Mouse (Mus musculus): ENCODE measurements at regions not wholly inside any gene's neighbourhood (a gene's known extent, or its start where the extent isn't known, plus 50 kb on each side); places are given as distances from the start of the nearest gene placed in this dataset.
A peak's percentile ranks its signal among the peaks of the same experiment; 100 is the strongest.

DNA sequence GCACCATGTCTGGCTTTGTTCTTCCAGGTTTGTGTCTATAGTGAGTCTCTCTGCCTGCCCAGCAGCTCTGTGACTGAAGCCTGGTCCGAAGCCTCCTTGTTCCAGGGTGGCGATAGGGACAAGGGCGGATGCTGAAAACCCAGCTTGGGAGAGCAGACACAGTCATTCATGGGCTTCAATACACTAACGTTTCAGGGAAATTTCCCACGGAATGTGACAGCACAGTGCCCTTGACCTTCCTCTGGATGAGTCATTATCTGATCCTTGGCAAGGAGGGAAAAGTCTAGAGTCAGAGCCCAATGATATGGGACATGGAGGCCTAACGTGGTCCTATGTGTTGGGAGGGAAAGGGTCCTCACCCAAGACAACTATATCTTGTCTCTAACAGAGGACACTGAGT is 298.1 kb upstream of the Kcnab2 start:
- DNase-seq (ENCODE audit: low spot score, missing footprints) (no peak), ATAC-seq (ENCODE audit: low FRiP score) (no peak)
- H3K4me2 ChIP-seq: no peak overlapping the region
- no peak overlapping the region for H3K4me3 ChIP-seq (ENCODE audit: low read depth, low read length)
- H3K27ac ChIP-seq (ENCODE audit: low read depth, low read length): no peak overlapping the region
- WGBS: 86% methylated on average over 6 of the region's 6 CpGs
- no peak overlapping the region for H3K9ac ChIP-seq (ENCODE audit: low read length)
- H3K9me3 ChIP-seq (ENCODE audit: control insufficient read depth, low read length): no peaks in the 10 kb centered on the region
- H3K4me1 ChIP-seq (ENCODE audit: control insufficient read depth, insufficient read depth, low read length): no peaks in the 10 kb centered on the region
- no peaks in the 10 kb centered on the region for H3K27me3 ChIP-seq (ENCODE audit: control insufficient read depth, insufficient read depth, low read length)
- no peaks in the 10 kb centered on the region for H3K36me3 ChIP-seq (ENCODE audit: control insufficient read depth, insufficient read depth, low read length)

DNA sequence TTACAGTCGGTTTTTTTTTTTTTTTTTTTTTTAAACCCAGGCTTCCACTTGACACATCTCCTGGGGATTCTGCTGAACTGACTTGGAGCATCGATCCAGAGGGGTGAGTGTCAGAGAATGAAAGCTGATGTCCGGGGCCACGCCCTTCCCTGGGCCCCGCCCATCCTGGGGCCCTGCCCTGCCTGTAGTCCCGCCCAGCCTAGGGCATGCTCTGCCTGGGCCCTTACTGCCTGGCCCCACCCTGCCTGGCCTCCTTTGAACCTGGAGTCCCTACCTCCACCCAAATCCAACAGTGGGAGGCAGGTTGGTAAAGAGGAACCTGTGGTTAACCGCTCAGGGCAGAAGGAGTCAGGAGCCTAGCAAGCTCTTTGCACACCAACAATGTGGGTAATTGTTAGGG is 293.7 kb upstream of the Kcnab2 start:
- DNase-seq (ENCODE audit: low spot score, missing footprints) (no peak), ATAC-seq (ENCODE audit: low FRiP score) (no peak)
- no peaks in the 10 kb centered on the region for H3K27me3 ChIP-seq (ENCODE audit: control insufficient read depth, insufficient read depth, low read length)
- H3K36me3 ChIP-seq (ENCODE audit: control insufficient read depth, insufficient read depth, low read length): no peaks in the 10 kb centered on the region
- H3K9ac ChIP-seq (ENCODE audit: low read length): no peak overlapping the region
- no peak overlapping the region for H3K4me3 ChIP-seq (ENCODE audit: low read depth, low read length)
- H3K4me2 ChIP-seq: no peak overlapping the region
- 0 out of 2 replicates have a peak, but pooled peaks cover 3% of the 10 kb centered on the region for H3K9me3 ChIP-seq (ENCODE audit: control insufficient read depth, low read length)
- no peaks in the 10 kb centered on the region for H3K4me1 ChIP-seq (ENCODE audit: control insufficient read depth, insufficient read depth, low read length)
- H3K27ac ChIP-seq (ENCODE audit: low read depth, low read length): no peak overlapping the region
- WGBS: 77% methylated on average over 7 of the region's 7 CpGs

DNA sequence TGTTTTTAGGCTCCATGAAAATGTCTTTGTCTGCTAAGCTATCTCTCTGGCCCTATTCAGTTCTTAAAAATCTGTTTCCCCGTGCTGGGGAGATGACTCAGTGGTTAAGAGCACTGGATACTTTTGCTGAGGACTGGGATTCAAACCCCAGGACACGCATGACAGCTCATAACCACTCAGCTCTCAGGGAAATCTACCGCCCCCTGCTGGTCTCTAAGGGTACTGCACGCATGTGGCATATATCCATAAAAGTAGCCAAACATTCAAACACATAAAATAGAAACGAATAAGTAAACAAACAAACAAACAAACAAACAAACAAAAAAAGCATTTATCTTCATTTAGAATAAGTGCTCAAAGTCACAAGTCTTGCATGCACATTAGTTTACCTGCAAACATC is 289.7 kb upstream of the Kcnab2 start:
- Histone ChIP-seq H3K27ac (ENCODE audit: low read depth, low read length) (no peak overlapping the region), H3K4me2 (no peak overlapping the region), H3K36me3 (ENCODE audit: control insufficient read depth, insufficient read depth, low read length) (no peaks in the 10 kb centered on the region), H3K9ac (ENCODE audit: low read length) (no peak overlapping the region), H3K27me3 (ENCODE audit: control insufficient read depth, insufficient read depth, low read length) (no peaks in the 10 kb centered on the region), H3K4me3 (ENCODE audit: low read depth, low read length) (no peak overlapping the region), H3K4me1 (ENCODE audit: control insufficient read depth, insufficient read depth, low read length) (no peaks in the 10 kb centered on the region), H3K9me3 (ENCODE audit: control insufficient read depth, low read length) (peaks cover 3% of the 10 kb centered on the region; the same call in 1 of the 2 replicates)
- WGBS: 86% methylated on average over 5 of the region's 5 CpGs
- ATAC-seq (ENCODE audit: low FRiP score) (no peak), DNase-seq (ENCODE audit: low spot score, missing footprints) (peak; percentile 59)

DNA sequence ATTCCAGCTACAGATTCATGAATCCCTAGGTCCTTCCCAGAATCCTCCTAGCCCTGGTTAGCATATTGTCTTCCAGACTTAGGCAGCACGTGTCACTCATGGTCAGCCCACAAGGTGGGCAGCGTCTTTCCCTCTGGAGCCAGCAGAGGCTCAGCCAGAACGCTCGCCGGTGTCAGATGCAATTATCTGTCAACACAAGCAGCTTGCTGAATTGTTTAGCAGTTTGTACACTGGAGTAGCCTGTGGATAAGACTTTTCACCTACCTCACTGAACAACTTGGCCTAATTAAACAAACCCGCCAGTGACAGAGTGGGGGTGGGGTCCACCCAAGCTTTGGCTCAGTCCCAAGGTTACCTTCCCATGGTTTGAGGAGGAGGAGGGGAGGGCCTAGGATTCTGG is 285.4 kb upstream of the Kcnab2 start:
- no peaks in the 10 kb centered on the region for H3K36me3 ChIP-seq (ENCODE audit: control insufficient read depth, insufficient read depth, low read length)
- no peak overlapping the region for H3K9ac ChIP-seq (ENCODE audit: low read length)
- ATAC-seq (ENCODE audit: low FRiP score) (no peak), DNase-seq (ENCODE audit: low spot score, missing footprints) (peak; percentile 71)
- WGBS: 73% methylated on average over 6 of the region's 6 CpGs
- no peak overlapping the region for H3K4me3 ChIP-seq (ENCODE audit: low read depth, low read length)
- H3K4me2 ChIP-seq: no peak overlapping the region
- no peaks in the 10 kb centered on the region for H3K4me1 ChIP-seq (ENCODE audit: control insufficient read depth, insufficient read depth, low read length)
- H3K27ac ChIP-seq (ENCODE audit: low read depth, low read length): no peak overlapping the region
- H3K27me3 ChIP-seq (ENCODE audit: control insufficient read depth, insufficient read depth, low read length): no peaks in the 10 kb centered on the region
- H3K9me3 ChIP-seq (ENCODE audit: control insufficient read depth, low read length): peaks cover 3% of the 10 kb centered on the region; the same call in 1 of the 2 replicates

DNA sequence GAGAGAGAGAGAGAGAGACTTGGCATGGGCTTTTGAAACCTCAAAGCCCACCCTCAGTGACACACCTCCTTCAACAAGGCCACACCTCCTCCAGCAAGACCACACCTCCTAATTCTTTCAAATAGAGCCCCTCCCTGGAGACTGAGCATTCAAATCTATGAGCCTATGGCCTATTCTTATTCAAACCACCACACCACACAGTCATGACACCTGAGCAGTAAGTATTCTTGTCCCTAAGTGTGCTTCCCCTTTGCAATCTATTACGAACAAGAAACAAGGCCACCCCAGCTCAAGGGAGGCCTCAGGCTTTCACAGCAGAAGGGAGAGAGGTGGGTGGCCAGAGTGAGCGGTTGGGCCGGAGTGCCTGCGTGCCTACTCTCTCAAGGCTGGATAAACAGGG is 284.9 kb upstream of the Kcnab2 start:
- Histone ChIP-seq H3K9ac (ENCODE audit: low read length) (no peak overlapping the region), H3K4me2 (no peak overlapping the region), H3K9me3 (ENCODE audit: control insufficient read depth, low read length) (peaks cover 3% of the 10 kb centered on the region; the same call in 1 of the 2 replicates), H3K4me3 (ENCODE audit: low read depth, low read length) (no peak overlapping the region), H3K4me1 (ENCODE audit: control insufficient read depth, insufficient read depth, low read length) (no peaks in the 10 kb centered on the region), H3K27ac (ENCODE audit: low read depth, low read length) (no peak overlapping the region), H3K27me3 (ENCODE audit: control insufficient read depth, insufficient read depth, low read length) (no peaks in the 10 kb centered on the region), H3K36me3 (ENCODE audit: control insufficient read depth, insufficient read depth, low read length) (no peaks in the 10 kb centered on the region)
- peak; percentile 17 for DNase-seq (ENCODE audit: low spot score, missing footprints)
- WGBS: 85% methylated on average over 4 of the region's 4 CpGs
- no peak for ATAC-seq (ENCODE audit: low FRiP score)

DNA sequence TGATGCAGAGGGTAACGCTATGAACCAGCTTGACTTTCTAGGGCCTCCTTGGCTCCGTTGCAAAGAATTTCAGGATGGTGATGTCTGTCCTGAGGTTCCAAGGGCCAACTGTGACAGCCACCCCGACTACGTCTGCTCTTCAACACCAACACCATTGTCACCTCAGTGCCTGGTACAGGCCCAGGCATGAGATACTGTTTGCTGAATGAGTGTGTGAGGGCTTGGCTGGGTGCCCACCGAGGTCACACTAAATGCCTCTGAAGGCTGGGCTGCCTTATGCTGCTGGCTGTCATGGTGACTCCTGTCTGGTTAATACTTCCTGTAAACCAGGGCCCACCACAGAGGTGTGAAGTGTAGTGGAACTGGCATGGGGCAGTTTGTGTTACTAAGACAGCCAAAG is 279.5 kb upstream of the Kcnab2 start:
- DNase-seq (ENCODE audit: low spot score, missing footprints): peak; percentile 53
- Histone ChIP-seq H3K9ac (ENCODE audit: low read length) (no peak overlapping the region), H3K4me3 (ENCODE audit: low read depth, low read length) (no peak overlapping the region), H3K4me1 (ENCODE audit: control insufficient read depth, insufficient read depth, low read length) (no peaks in the 10 kb centered on the region), H3K27ac (ENCODE audit: low read depth, low read length) (no peak overlapping the region), H3K4me2 (no peak overlapping the region), H3K9me3 (ENCODE audit: control insufficient read depth, low read length) (no peaks in the 10 kb centered on the region), H3K27me3 (ENCODE audit: control insufficient read depth, insufficient read depth, low read length) (no peaks in the 10 kb centered on the region), H3K36me3 (ENCODE audit: control insufficient read depth, insufficient read depth, low read length) (no peaks in the 10 kb centered on the region)
- 97% methylated on average over 5 of the region's 5 CpGs for WGBS
- no peak for ATAC-seq (ENCODE audit: low FRiP score)

DNA sequence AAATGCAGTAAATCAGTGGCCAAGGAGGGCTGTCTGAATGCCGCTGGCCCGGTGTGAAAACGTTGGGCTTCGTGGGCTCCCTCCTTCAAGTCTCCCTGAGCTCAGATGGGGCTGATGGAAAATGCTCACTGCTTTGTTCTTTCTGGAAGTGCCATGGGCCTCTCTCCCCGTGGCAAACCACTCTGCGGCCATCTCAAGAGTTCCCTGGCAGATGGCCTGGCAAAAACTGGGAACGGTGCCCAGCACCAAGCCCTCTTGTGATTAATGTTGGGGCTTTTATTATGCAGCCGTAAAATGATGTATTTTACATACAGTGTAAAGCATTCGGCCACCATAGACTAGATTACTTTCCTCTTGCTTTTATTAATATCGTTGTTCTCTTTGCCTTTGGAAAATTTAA is 278.9 kb upstream of the Kcnab2 start:
- WGBS: 91% methylated on average over 10 of the region's 10 CpGs
- Histone ChIP-seq H3K27ac (ENCODE audit: low read depth, low read length) (no peak overlapping the region), H3K4me1 (ENCODE audit: control insufficient read depth, insufficient read depth, low read length) (no peaks in the 10 kb centered on the region), H3K4me2 (no peak overlapping the region), H3K36me3 (ENCODE audit: control insufficient read depth, insufficient read depth, low read length) (no peaks in the 10 kb centered on the region), H3K27me3 (ENCODE audit: control insufficient read depth, insufficient read depth, low read length) (no peaks in the 10 kb centered on the region), H3K4me3 (ENCODE audit: low read depth, low read length) (no peak overlapping the region), H3K9me3 (ENCODE audit: control insufficient read depth, low read length) (no peaks in the 10 kb centered on the region), H3K9ac (ENCODE audit: low read length) (no peak overlapping the region)
- DNase-seq (ENCODE audit: low spot score, missing footprints) (no peak), ATAC-seq (ENCODE audit: low FRiP score) (no peak)

DNA sequence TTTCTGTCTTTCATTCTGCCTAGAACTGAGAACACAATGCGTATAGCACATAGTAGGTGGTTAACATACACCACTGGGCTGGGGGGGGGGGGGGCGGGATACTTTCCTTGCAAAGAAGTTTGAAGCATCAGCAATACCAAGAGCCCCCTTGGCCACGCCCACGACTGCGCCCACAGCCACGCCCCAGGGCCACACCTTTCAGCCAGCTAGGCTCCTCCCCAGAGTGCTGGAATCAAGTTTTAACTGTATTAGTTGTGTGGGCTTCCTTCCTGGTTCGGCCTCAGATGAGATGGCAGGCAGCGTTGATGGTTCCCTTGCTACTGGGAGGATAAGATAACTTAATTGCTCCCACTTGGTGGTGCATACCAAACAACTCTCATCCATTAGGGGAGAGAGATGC is 278.1 kb upstream of the Kcnab2 start:
- Histone ChIP-seq H3K27me3 (ENCODE audit: control insufficient read depth, insufficient read depth, low read length) (no peaks in the 10 kb centered on the region), H3K4me2 (no peak overlapping the region), H3K27ac (ENCODE audit: low read depth, low read length) (no peak overlapping the region), H3K9me3 (ENCODE audit: control insufficient read depth, low read length) (no peaks in the 10 kb centered on the region), H3K4me3 (ENCODE audit: low read depth, low read length) (no peak overlapping the region), H3K4me1 (ENCODE audit: control insufficient read depth, insufficient read depth, low read length) (no peaks in the 10 kb centered on the region), H3K9ac (ENCODE audit: low read length) (no peak overlapping the region), H3K36me3 (ENCODE audit: control insufficient read depth, insufficient read depth, low read length) (no peaks in the 10 kb centered on the region)
- no peak for ATAC-seq (ENCODE audit: low FRiP score)
- no peak for DNase-seq (ENCODE audit: low spot score, missing footprints)
- 91% methylated on average over 8 of the region's 8 CpGs for WGBS

DNA sequence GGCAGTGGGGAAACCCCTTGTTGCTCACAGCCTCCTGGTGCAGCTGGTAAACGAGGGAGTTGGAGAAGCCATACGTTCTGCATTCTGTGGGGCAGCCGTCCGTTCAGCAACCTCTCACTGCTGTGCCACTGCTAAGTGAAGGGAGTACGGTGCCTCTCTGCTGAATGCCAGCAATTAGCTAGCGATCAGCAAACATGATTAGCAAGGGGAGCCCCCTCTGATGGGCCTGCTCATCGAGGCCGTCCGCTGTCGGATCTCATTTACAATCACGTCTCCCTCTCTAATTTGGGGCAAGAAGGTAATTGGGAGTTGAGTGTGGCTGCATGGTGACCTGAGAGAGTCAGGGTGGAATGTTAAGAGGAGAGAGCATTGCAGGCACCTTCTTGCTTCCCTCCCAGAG is 266.7 kb upstream of the Kcnab2 start:
- Histone ChIP-seq H3K36me3 (ENCODE audit: control insufficient read depth, insufficient read depth, low read length) (no peaks in the 10 kb centered on the region), H3K27ac (ENCODE audit: low read depth, low read length) (no peak overlapping the region), H3K4me2 (no peak overlapping the region), H3K9me3 (ENCODE audit: control insufficient read depth, low read length) (no peaks in the 10 kb centered on the region), H3K4me1 (ENCODE audit: control insufficient read depth, insufficient read depth, low read length) (peaks cover 11% of the 10 kb centered on the region), H3K4me3 (ENCODE audit: low read depth, low read length) (no peak overlapping the region), H3K27me3 (ENCODE audit: control insufficient read depth, insufficient read depth, low read length) (no peaks in the 10 kb centered on the region), H3K9ac (ENCODE audit: low read length) (no peak overlapping the region)
- DNase-seq (ENCODE audit: low spot score, missing footprints): no peak
- 28% methylated on average over 11 of the region's 11 CpGs for WGBS
- ATAC-seq (ENCODE audit: low FRiP score): no peak

DNA sequence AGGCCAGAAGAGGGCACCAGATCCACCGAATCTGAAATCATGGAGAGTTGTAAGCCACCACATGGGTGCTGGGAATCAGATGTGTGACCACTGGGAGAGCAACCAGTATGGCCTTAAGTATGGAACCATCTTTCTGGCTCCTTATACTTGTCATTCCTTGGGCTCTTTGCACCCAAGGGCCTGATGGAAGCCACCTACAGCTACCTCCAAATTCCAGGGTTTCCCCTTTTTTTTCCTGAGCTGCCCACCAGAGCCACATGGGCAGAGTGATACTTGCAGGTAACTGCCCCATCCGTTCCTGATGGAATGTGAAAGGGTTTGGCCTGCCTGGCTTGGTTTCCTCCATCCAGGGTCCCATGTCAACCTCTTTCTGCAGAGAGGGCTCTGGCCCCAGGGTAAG is 255.3 kb upstream of the Kcnab2 start:
- Histone ChIP-seq H3K4me3 (ENCODE audit: low read depth, low read length) (no peak overlapping the region), H3K9ac (ENCODE audit: low read length) (no peak overlapping the region), H3K4me1 (ENCODE audit: control insufficient read depth, insufficient read depth, low read length) (peaks cover 8% of the 10 kb centered on the region), H3K9me3 (ENCODE audit: control insufficient read depth, low read length) (no peaks in the 10 kb centered on the region; the same call in 1 of the 2 replicates), H3K4me2 (no peak overlapping the region), H3K27me3 (ENCODE audit: control insufficient read depth, insufficient read depth, low read length) (no peaks in the 10 kb centered on the region), H3K27ac (ENCODE audit: low read depth, low read length) (no peak overlapping the region), H3K36me3 (ENCODE audit: control insufficient read depth, insufficient read depth, low read length) (no peaks in the 10 kb centered on the region)
- ATAC-seq (ENCODE audit: low FRiP score) (no peak), DNase-seq (ENCODE audit: low spot score, missing footprints) (peak; percentile 85)
- 90% methylated on average over 2 of the region's 2 CpGs for WGBS
